Mouse (Mus musculus) midbrain, embryonic 10.5 days (tissue): ENCODE measurements at regions not wholly inside any gene's neighbourhood (a gene's known extent, or its start where the extent isn't known, plus 50 kb on each side); places are given as distances from the start of the nearest gene placed in this dataset.
"Not testable (repeated sequence)": the region's sequence is repeated elsewhere in the genome, so short reads cannot be mapped to it uniquely, and the experiment has no call there.

ENCODE experiments used
- DNase-seq: peaks from one replicate; pipeline ENCODE4 v3.0.0-alpha.2; 2017; ENCODE audit warnings: low spot score
- H3K27ac ChIP-seq: fragments of 300-500 bp; sonication (generic); replicated peaks from 2 replicates; pipeline ENCODE4 v1.5.1; 2016; ENCODE audit warnings: mild to moderate bottlenecking
- H3K27me3 ChIP-seq: fragments of 300-500 bp; sonication (generic); 2 replicates; pipeline ENCODE4 v1.6.1; 2016; ENCODE audit warnings: low read depth, mild to moderate bottlenecking; ENCODE audit not compliant: poor library complexity, severe bottlenecking
- H3K36me3 ChIP-seq: fragments of 300-500 bp; sonication (generic); 2 replicates; pipeline ENCODE4 v1.6.1; 2016; ENCODE audit warnings: mild to moderate bottlenecking, moderate library complexity
- H3K4me1 ChIP-seq: fragments of 300-500 bp; sonication (generic); 2 replicates; pipeline ENCODE4 v1.6.1; 2016
- H3K4me3 ChIP-seq: fragments of 300-500 bp; sonication (generic); 2 replicates; pipeline ENCODE4 v1.5.1; 2016; ENCODE audit warnings: mild to moderate bottlenecking, moderate library complexity
- H3K9me3 ChIP-seq: fragments of 300-500 bp; sonication (generic); replicated peaks from 2 replicates; pipeline ENCODE4 v1.6.1; 2016; ENCODE audit warnings: mild to moderate bottlenecking
- WGBS: fragments of 180-500 bp; shearing (Covaris S2); methylation state at CpG from one replicate; pipeline ENCODE4 v1.1.7; 2016; 5-methylcytosine and 5-hydroxymethylcytosine counted together

GRCm38 (mm10) chr4:97509576-97509975 lies 263.0 kb upstream of the Nfia start:
- no peaks in the 10 kb centered on the region for H3K4me1 ChIP-seq
- no peaks in the 10 kb centered on the region for H3K27me3 ChIP-seq
- H3K36me3 ChIP-seq, result no peaks in the 10 kb centered on the region
- H3K4me3 ChIP-seq, result no peak overlapping the region
- 86% methylated on average over 8 of the region's 8 CpGs for WGBS
- no peaks in the 10 kb centered on the region for H3K9me3 ChIP-seq
- DNase-seq, result no peak
- no peak overlapping the region for H3K27ac ChIP-seq

DNA sequence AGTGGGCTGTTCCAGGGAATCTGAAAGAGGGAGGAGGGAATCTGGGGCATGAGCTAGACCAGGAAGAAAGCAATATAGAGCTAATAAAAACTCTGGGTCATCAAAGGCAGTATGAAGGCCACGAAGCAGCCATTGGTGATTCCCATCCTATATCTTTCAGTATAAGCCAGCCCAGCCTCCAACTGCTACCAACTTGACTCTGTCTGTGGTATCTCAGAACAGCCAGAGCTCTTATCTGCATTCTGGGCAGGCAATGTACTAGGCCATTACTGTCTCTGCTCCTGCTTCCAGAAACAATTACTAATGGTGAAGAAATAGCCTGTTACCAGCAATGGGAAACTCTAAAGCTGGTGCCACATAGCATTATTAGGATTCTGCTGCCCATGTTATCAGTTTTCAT lies 266.8 kb upstream of the Nfia start:
- no peak overlapping the region for H3K27ac ChIP-seq
- H3K36me3 ChIP-seq, result no peaks in the 10 kb centered on the region
- no peaks in the 10 kb centered on the region for H3K9me3 ChIP-seq
- H3K4me1 ChIP-seq, result no peaks in the 10 kb centered on the region
- 91% methylated on average over 1 of the region's 1 CpGs for WGBS
- H3K27me3 ChIP-seq, result no peaks in the 10 kb centered on the region
- no peak overlapping the region for H3K4me3 ChIP-seq
- DNase-seq, result no peak

- Histone ChIP-seq H3K9me3 (no peaks in the 10 kb centered on the region), H3K4me3 (no peak overlapping the region), H3K36me3 (no peaks in the 10 kb centered on the region), H3K27ac (no peak overlapping the region), H3K4me1 (no peaks in the 10 kb centered on the region), H3K27me3 (no peaks in the 10 kb centered on the region)
- DNase-seq, result no peak
- 93% methylated on average over 2 of the region's 2 CpGs for WGBS
Measured at GRCm38 (mm10) chr4:97491248-97491804, 281.2 kb upstream of the Nfia start.

- no peak for DNase-seq
Measured at GRCm38 (mm10) chr4:97486354-97486753, 286.2 kb upstream of the Nfia start.

DNA sequence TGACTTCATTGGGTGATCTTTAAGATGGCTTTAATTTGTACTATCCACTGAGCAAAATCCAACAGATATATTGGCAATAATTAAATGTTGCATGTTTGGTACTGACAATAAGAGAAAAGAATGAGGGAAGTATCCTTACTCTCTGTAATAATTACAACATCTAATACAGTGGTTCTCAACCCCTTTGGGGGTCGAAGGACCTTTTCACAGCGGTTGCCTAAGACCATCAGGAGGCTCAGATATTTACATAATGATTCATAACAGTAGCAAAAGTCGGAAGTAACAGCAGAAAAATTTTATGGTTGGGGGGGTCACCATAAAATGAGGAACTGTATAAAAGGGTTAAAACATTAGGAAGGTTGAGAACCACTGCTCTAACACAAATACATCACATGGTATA lies 287.3 kb upstream of the Nfia start:
- H3K4me3 ChIP-seq, result no peak overlapping the region
- H3K27me3 ChIP-seq, result no peaks in the 10 kb centered on the region
- no peak for DNase-seq
- no peaks in the 10 kb centered on the region for H3K36me3 ChIP-seq
- H3K4me1 ChIP-seq, result no peaks in the 10 kb centered on the region; the same call in 1 of the 2 replicates
- H3K9me3 ChIP-seq, result no peaks in the 10 kb centered on the region
- 85% methylated on average over 3 of the region's 3 CpGs for WGBS
- H3K27ac ChIP-seq, result no peak overlapping the region

More at GRCm38 (mm10) chr4:97486354-97486753, 286.2 kb upstream of the Nfia start:
- Histone ChIP-seq H3K27me3 (no peaks in the 10 kb centered on the region), H3K4me3 (no peak overlapping the region), H3K36me3 (no peaks in the 10 kb centered on the region), H3K9me3 (no peaks in the 10 kb centered on the region), H3K4me1 (no peaks in the 10 kb centered on the region; the same call in 1 of the 2 replicates), H3K27ac (no peak overlapping the region)
- WGBS, result 85% methylated on average over 10 of the region's 10 CpGs

GRCm38 (mm10) chr4:97482701-97483246 lies 289.8 kb upstream of the Nfia start:
- H3K4me1 ChIP-seq, result peaks cover 2% of the 10 kb centered on the region
- no peaks in the 10 kb centered on the region for H3K27me3 ChIP-seq
- WGBS, result 82% methylated on average over 10 of the region's 10 CpGs
- H3K36me3 ChIP-seq, result no peaks in the 10 kb centered on the region
- H3K4me3 ChIP-seq, result no peak overlapping the region
- no peak overlapping the region for H3K27ac ChIP-seq
- H3K9me3 ChIP-seq, result no peaks in the 10 kb centered on the region
- no peak for DNase-seq

DNA sequence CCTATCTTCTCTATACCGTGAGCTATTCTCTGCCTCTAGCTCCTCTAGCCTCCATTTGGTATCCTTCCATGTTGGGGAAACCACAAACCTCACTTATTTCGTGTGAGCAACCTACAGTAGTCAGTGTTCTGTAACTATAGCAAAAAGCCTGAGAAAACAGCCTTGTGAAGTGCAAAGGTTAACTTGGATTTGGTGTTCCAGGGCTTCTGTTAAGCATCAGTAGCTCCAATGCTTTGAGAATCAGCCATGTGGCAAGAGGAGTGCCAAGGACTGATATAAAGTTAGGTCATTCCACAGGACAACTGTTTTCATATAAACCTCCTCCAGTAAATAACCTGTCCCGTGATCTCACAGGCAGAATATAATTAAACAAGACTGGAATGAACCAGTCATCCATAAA lies 290.7 kb upstream of the Nfia start:
- H3K4me1 ChIP-seq, result peaks cover 12% of the 10 kb centered on the region
- H3K27me3 ChIP-seq, result no peaks in the 10 kb centered on the region
- no peak for DNase-seq
- H3K9me3 ChIP-seq, result no peaks in the 10 kb centered on the region
- H3K27ac ChIP-seq, result no peak overlapping the region
- no peaks in the 10 kb centered on the region for H3K36me3 ChIP-seq
- 87% methylated on average over 3 of the region's 3 CpGs for WGBS
- no peak overlapping the region for H3K4me3 ChIP-seq

GRCm38 (mm10) chr4:97476571-97477190 lies 293.7 kb upstream of the Gm10192 start:
- Histone ChIP-seq H3K27me3 (no peaks in the 10 kb centered on the region), H3K9me3 (no peaks in the 10 kb centered on the region), H3K4me1 (peaks cover 21% of the 10 kb centered on the region), H3K36me3 (no peaks in the 10 kb centered on the region), H3K4me3 (no peak overlapping the region), H3K27ac (peak overlapping the region; percentile 82)
- 16% methylated on average over 3 of the region's 3 CpGs for WGBS
- DNase-seq, result peak; percentile 74

- not testable (repeated sequence) for DNase-seq, H3K4me3 ChIP-seq, H3K27ac ChIP-seq, H3K27me3 ChIP-seq, H3K9me3 ChIP-seq, H3K36me3 ChIP-seq
- peaks cover 21% of the 10 kb centered on the region for H3K4me1 ChIP-seq
- WGBS, result 93% methylated on average over 8 of the region's 8 CpGs
Measured at GRCm38 (mm10) chr4:97473492-97473891, 290.5 kb upstream of the Gm10192 start.

GRCm38 (mm10) chr4:97465932-97466666 lies 283.1 kb upstream of the Gm10192 start:
- Histone ChIP-seq H3K4me1 (peaks cover 7% of the 10 kb centered on the region; the same call in 1 of the 2 replicates), H3K9me3 (no peaks in the 10 kb centered on the region), H3K27me3 (no peaks in the 10 kb centered on the region), H3K27ac (no peak overlapping the region), H3K36me3 (no peaks in the 10 kb centered on the region), H3K4me3 (no peak overlapping the region)
- WGBS, result 53% methylated on average over 6 of the region's 6 CpGs
- DNase-seq, result no peak

GRCm38 (mm10) chr4:97465517-97465916 lies 282.6 kb upstream of the Gm10192 start:
- Histone ChIP-seq H3K36me3 (no peaks in the 10 kb centered on the region), H3K9me3 (no peaks in the 10 kb centered on the region), H3K27ac (no peak overlapping the region), H3K4me1 (peaks cover 7% of the 10 kb centered on the region; the same call in 1 of the 2 replicates), H3K4me3 (no peak overlapping the region), H3K27me3 (no peaks in the 10 kb centered on the region)
- no peak for DNase-seq

DNA sequence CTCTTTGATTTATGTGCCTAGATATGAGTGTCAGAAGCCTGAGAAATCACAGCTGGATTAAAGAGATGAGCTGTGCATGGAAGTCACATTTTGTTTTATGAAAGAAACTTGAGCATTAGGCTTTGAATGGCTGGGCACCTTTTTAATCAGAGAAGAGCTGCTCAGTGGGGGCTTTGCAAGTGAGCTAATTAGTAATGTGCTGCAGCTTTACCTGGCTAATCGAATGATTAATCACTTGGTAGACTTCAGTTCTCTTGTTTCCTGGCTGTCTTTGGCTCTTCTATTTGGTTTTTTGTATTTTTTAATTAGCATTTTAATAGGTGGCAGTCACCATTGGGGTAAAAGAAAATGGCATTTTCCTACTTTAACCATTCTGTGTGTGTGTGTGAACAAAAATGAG lies 278.2 kb upstream of the Gm10192 start:
- no peaks in the 10 kb centered on the region for H3K9me3 ChIP-seq
- no peaks in the 10 kb centered on the region for H3K27me3 ChIP-seq
- 83% methylated on average over 1 of the region's 1 CpGs for WGBS
- no peak for DNase-seq
- H3K4me1 ChIP-seq, result peaks cover 6% of the 10 kb centered on the region; the same call in 1 of the 2 replicates
- H3K36me3 ChIP-seq, result no peaks in the 10 kb centered on the region
- no peak overlapping the region for H3K4me3 ChIP-seq
- H3K27ac ChIP-seq, result no peak overlapping the region
